ENCODE assay signal across 10 mouse cellular contexts in genomic region chr11:57012287-57012921, GRCm38 (mm10). TPM values are rescaled to one million over a fixed set of nuclear protein-coding genes. Genes with fewer than 3 reads are reported as not detected.
A peak's percentile ranks its signal among the peaks of the same experiment; 100 is the strongest.
DNase-seq lines count a peak whose midpoint lies in the region; ATAC-seq and TF ChIP-seq lines count a peak whose summit lies in the region.
"Had no signal": no experiment of that assay in that cellular context is flagged by ENCODE, and none has a peak within 500 bp of the region (broad histone marks: within the 10 kb centered on the region; RNA-seq: fewer than 3 reads in every experiment).

No protein-coding gene starts in this region.

- intact Hi-C loops in heart, postnatal 36 days (cut with DNase I), result loop anchor here (10.0 kb wide), 2 partner anchors 302 to 452 kb away; no protein-coding TSS in a partner anchor

- no peaks in the 10 kb centered on the region for H3K27me3 ChIP-seq in heart, embryonic 14.5 days (ENCODE audit: control insufficient read depth, insufficient read depth, low read length)
- no peaks in the 10 kb centered on the region for H3K27me3 ChIP-seq in forebrain, embryonic 15.5 days
- peaks cover 2% of the 10 kb centered on the region; the same call in 1 of the 2 replicates for H3K27me3 ChIP-seq in midbrain, embryonic 11.5 days (ENCODE audit: control insufficient read depth, insufficient read depth, low read length)

- H3K36me3 ChIP-seq in heart, embryonic 14.5 days (ENCODE audit: control insufficient read depth, insufficient read depth, low read length), result no peaks in the 10 kb centered on the region
- no peaks in the 10 kb centered on the region for H3K36me3 ChIP-seq in forebrain, embryonic 15.5 days
- no peaks in the 10 kb centered on the region for H3K36me3 ChIP-seq in midbrain, embryonic 11.5 days (ENCODE audit: control insufficient read depth, insufficient read depth, low read length)

- no peak for DNase-seq in heart, postnatal 36 days
- peak; percentile 57 for DNase-seq in brain, embryonic 14.5 days (ENCODE audit: low read depth)
- peak; percentile 82 for DNase-seq in midbrain, embryonic 11.5 days (ENCODE audit: low spot score, missing footprints)
- no peak for DNase-seq in thymus, postnatal 36 days
- no peak for DNase-seq in thymus, postnatal 4 days

- H3K9ac ChIP-seq in heart, embryonic 14.5 days (ENCODE audit: low read length), result peak overlapping the region; percentile 44
- H3K9ac ChIP-seq in forebrain, embryonic 15.5 days (replicated peaks), result peak overlapping the region; percentile 54
- peak overlapping the region; percentile 39 for H3K9ac ChIP-seq in midbrain, embryonic 11.5 days (ENCODE audit: low read length)
- H3K9ac ChIP-seq: liver, embryonic 14.5 days had no signal

- H3K4me3 ChIP-seq in heart, embryonic 14.5 days (ENCODE audit: control insufficient read depth in 1 of 2, insufficient read depth in 1 of 2, low read depth in 1 of 2, low read length in 2 of 2), result peak overlapping the region; percentile 37 to 51
- peak overlapping the region; percentile 52 for H3K4me3 ChIP-seq in forebrain, embryonic 15.5 days
- H3K4me3 ChIP-seq in midbrain, embryonic 11.5 days (ENCODE audit: low read depth, low read length), result peak overlapping the region; percentile 24
- H3K4me3 ChIP-seq: myocyte had no signal

- WGBS in heart, embryonic 14.5 days, result 41% methylated on average over 13 of the region's 13 CpGs
- 22% methylated on average over 13 of the region's 13 CpGs for WGBS in forebrain, embryonic 15.5 days
- WGBS in midbrain, embryonic 11.5 days, result 31% methylated on average over 13 of the region's 13 CpGs

- H3K27ac ChIP-seq in heart, embryonic 14.5 days (replicated peaks in 1 of 2; ENCODE audit: control insufficient read depth in 1 of 2, insufficient read depth in 1 of 2, low read depth in 2 of 2, low read length in 2 of 2), result no peak overlapping the region
- H3K27ac ChIP-seq in forebrain, embryonic 15.5 days (replicated peaks), result peak overlapping the region; percentile 89
- no peak overlapping the region for H3K27ac ChIP-seq in midbrain, embryonic 11.5 days (ENCODE audit: low read depth, low read length)
- H3K27ac ChIP-seq: liver, embryonic 14.5 days had no signal

- peaks cover 13 to 27% of the 10 kb centered on the region in 2 experiments for H3K4me1 ChIP-seq in heart, embryonic 14.5 days (ENCODE audit: control insufficient read depth in 2 of 2, insufficient read depth in 2 of 2, low read length in 2 of 2)
- H3K4me1 ChIP-seq in forebrain, embryonic 15.5 days, result peaks cover 26% of the 10 kb centered on the region
- H3K4me1 ChIP-seq in midbrain, embryonic 11.5 days (ENCODE audit: control insufficient read depth, insufficient read depth, low read length), result no peaks in the 10 kb centered on the region; the same call in 1 of the 2 replicates

- no peak for TF ChIP-seq CTCF in brain, embryonic 14.5 days (IDR thresholded peaks at IDR 0.05; ENCODE audit: borderline replicate concordance, extremely low read depth, insufficient read depth, insufficient read length)

- no peak for ATAC-seq in heart, embryonic 14.5 days (ENCODE audit: insufficient number of reproducible peaks, insufficient read depth, low FRiP score, low read depth)
- ATAC-seq in forebrain, embryonic 15.5 days (replicated peaks), result peak; percentile 47
- no peak for ATAC-seq in midbrain, embryonic 11.5 days (ENCODE audit: low FRiP score)
- ATAC-seq in CD4-positive, CD25-positive, alpha-beta regulatory T cell, adult 4 months, result no peak

- H3K4me2 ChIP-seq in heart, embryonic 14.5 days (ENCODE audit: low read length), result peak overlapping the region; percentile 63
- peak overlapping the region; percentile 53 for H3K4me2 ChIP-seq in forebrain, embryonic 15.5 days (replicated peaks)
- peak overlapping the region; percentile 57 for H3K4me2 ChIP-seq in midbrain, embryonic 11.5 days

- no peaks in the 10 kb centered on the region for H3K9me3 ChIP-seq in heart, embryonic 14.5 days (ENCODE audit: control insufficient read depth, low read length)
- H3K9me3 ChIP-seq in forebrain, embryonic 15.5 days, result no peaks in the 10 kb centered on the region
- no peaks in the 10 kb centered on the region for H3K9me3 ChIP-seq in midbrain, embryonic 11.5 days (ENCODE audit: control insufficient read depth, low read length)

- no peak for TF ChIP-seq POLR2A in brain, embryonic 14.5 days (IDR thresholded peaks at IDR 0.05; ENCODE audit: borderline replicate concordance, extremely low read depth, insufficient read depth, insufficient read length, poor library complexity, severe bottlenecking)

RNA-seq across cellular contexts. Expression of gene Gria1, which starts 1.2 kb away (rescaled TPM):
- polyA plus RNA-seq in heart, embryonic 14.5 days (2014; fragmentation: Nextera tagmentation; extraction: Ambion mirVana), result 5.8 and 5.9 TPM in 2 replicates
- under 1 TPM; 0.08 to 0.49 TPM for total RNA-seq in heart, postnatal 36 days (2021)
- 29.6 and 38.1 TPM in 2 replicates for polyA plus RNA-seq in brain, embryonic 14.5 days (2012; rRNA removed)
- 55.2 and 60.6 TPM in 2 replicates for polyA plus RNA-seq in forebrain, embryonic 15.5 days (2015; fragmentation: Nextera tagmentation; extraction: Ambion mirVana)
- 1.8 and 3.1 TPM in 2 replicates for polyA plus RNA-seq in midbrain, embryonic 11.5 days (2014; fragmentation: Nextera tagmentation; extraction: Ambion mirVana)
- polyA plus RNA-seq in CD4-positive, CD25-positive, alpha-beta regulatory T cell, adult 4 months (2017; shearing (Covaris generic)), result not detected

Comparison
In these comparisons a context has a peak if more than half of its experiments do, and no peak if none do; other contexts are left out.
1. DNase-seq: peak in brain, embryonic 14.5 days (single experiment) and midbrain, embryonic 11.5 days (single experiment); none in heart, postnatal 36 days (0 of 2), thymus, postnatal 36 days (0 of 2) and thymus, postnatal 4 days (single experiment).
2. Peak in every context shown above with its lines, with median percentiles within 50 percentile points of each other: H3K4me2 ChIP-seq, H3K4me3 ChIP-seq and H3K9ac ChIP-seq.